Mouse (Mus musculus) C2C12 (cell line): ENCODE measurements around the gene Rsrc1.

ENCODE experiments used
- CEBPB ChIP-seq: IDR thresholded peaks from one replicate; pipeline ENCODE4 v1.6.1; 2011; ENCODE audit warnings: low read depth, mild to moderate bottlenecking, control low read depth, moderate library complexity
- CTCF ChIP-seq: IDR thresholded peaks from one replicate; pipeline ENCODE4 v1.5.1; 2011; ENCODE audit not compliant: control insufficient read depth, insufficient read depth, insufficient read length
- MAX ChIP-seq: IDR thresholded peaks from one replicate; pipeline ENCODE4 v1.6.1; 2011; ENCODE audit warnings: mild to moderate bottlenecking, control low read depth
- MYOD1 ChIP-seq: IDR thresholded peaks from one replicate; pipeline ENCODE4 v1.6.1; 2011; ENCODE audit warnings: low read depth; ENCODE audit not compliant: control insufficient read depth, insufficient read length
- USF1 ChIP-seq: IDR thresholded peaks from one replicate; pipeline ENCODE4 v1.6.1; 2011; ENCODE audit warnings: low read depth, mild to moderate bottlenecking, control low read depth, moderate library complexity

DNA sequence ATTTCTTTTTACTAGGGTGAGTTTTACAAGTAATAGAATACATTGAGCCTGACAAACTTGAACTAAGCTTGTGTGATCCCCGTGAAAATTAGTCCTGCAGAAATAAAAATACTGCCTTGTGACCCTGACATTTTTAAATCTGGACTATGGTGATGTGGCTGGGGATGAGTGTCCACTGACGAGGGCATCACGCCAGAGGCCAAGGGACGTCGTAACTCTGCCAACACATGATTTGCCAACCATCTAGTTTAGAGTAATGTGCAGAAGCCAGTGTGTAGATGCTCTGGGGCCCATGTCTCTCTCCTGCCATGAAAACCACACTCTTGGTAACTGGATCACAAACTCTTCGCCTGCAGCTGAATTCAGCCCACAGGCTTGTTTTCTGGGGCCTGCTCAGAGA, 386.3 kb downstream of the Rsrc1 start:
- no peak for TF ChIP-seq CTCF
- no peak for TF ChIP-seq USF1
- TF ChIP-seq MYOD1: no peak
- no peak for TF ChIP-seq CEBPB
- TF ChIP-seq MAX: no peak
